Mouse (Mus musculus) adrenal gland, adult (tissue): ENCODE measurements around the gene Efna3.

Experiments
- DNase-seq, 2 experiments: peaks; one replicate each; pipeline ENCODE4 v3.0.0; 2022 to 2023; ENCODE audit warnings: low spot score in 1 of 2; ENCODE audit not compliant: inconsistent age in 2 of 2

The Efna3 gene

DNA sequence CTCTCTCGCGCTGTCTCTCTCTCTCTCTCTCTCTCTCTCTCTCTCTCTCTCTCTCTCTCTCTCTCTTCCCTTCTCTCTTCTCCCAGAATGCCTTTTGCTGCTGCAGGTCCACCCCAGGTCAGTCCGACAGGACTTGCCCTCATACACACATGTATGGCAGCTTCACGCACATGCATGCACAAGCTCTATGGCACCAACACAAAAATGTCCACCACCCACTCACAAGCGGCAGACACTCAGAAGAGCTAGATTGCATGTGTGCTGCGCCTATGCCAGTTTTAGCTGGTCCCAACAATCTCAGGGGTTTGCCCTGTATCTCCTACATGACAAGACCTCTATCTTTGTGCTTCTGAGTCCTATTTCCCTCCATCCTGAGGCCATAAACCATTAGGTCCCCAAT, 5.5 kb downstream of the Efna3 start:
- DNase-seq: no peak

GRCm38 (mm10) chr3:89316833-89317232, 5.9 kb downstream of the Efna3 start:
- DNase-seq: peak; percentile 81 to 95

GRCm38 (mm10) chr3:89315930-89316831, 6.6 kb downstream of the Efna3 start:
- peak in 1 of 2 experiments; percentile 41 for DNase-seq

DNA sequence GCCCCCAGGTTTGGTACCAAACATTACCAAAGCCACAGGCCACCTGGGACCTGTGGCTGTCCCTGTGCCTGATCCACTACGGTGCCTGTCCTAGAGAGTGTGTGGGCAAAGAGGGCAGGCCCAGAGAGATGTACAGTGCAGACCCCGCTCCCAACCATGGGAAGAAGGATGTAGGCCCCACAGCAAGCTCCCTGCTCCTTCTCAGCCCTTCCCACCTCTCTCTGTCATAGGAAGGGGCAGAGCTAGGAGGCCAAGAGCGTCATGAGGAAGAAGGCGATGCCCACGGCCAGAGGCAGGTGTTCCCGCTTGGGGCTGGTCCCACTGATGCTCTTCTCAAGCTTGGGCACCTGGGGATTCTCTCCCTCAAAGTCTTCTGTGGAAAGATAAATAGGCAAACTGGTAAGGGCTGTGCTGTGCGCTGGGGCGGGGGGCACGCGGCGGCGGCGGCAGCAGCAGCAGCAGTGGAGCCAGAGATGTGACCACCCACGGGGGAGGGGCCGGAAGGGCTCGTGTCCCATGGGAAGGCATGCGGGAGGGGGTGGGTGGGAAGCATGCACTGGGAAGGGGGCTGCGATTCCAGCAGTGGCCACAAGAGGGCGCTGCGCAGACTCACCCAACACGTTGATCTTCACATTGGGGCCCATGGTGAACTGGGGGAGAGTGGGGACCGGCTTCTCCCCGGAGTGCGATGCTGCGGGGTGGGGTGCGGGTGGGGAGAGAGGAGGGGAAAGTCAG, 7.4 kb downstream of the Efna3 start:
- DNase-seq: peak; percentile 62 to 87

DNA sequence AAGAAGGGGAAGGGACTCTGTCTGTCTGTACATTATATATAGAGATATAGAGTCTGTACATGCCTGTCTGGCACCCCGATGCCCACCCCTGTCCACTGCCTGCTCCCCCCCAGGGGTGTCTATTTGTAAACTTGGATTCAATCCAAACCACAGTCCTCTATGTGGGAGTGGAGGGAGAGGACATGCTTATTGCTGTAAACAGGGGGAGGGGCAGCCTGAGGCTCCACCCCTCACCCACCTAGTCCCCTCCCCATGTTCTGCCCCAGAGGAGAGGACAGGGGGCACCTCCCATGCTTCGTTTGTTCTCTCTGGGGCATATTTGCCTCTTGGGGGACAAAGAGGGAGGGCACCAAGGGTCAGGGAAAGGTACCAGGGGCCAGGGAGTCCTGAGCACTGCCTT, 8.0 kb downstream of the Efna3 start:
- DNase-seq: no peak

- no peak for DNase-seq
Observed at GRCm38 (mm10) chr3:89314340-89314739, 8.4 kb downstream of the Efna3 start.

GRCm38 (mm10) chr3:89308089-89308488, 14.7 kb downstream of the Efna3 start:
- DNase-seq: peak; percentile 72 to 90

GRCm38 (mm10) chr3:89305551-89306325, 17.0 kb downstream of the Efna3 start:
- no peak for DNase-seq

DNA sequence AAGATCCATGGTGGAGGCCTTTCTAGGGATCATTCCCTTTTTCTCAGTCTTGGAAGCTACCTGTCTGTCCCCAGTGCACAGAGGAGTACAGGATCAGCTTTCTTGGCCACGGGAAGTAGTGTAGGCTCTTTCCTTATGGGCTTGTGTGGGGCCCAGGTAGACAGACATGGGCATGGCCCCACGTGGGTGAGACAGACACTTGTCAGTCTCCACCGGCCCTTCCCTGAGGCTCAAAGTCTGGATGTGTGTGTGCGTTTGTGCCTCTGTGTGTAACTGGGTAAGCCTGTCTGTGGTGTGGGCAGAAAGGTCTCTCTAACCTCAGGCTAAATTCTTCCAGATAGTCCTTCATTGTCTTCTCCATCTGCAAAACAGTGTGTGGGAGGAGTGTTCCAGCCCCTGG, 17.7 kb downstream of the Efna3 start:
- DNase-seq: no peak

DNA sequence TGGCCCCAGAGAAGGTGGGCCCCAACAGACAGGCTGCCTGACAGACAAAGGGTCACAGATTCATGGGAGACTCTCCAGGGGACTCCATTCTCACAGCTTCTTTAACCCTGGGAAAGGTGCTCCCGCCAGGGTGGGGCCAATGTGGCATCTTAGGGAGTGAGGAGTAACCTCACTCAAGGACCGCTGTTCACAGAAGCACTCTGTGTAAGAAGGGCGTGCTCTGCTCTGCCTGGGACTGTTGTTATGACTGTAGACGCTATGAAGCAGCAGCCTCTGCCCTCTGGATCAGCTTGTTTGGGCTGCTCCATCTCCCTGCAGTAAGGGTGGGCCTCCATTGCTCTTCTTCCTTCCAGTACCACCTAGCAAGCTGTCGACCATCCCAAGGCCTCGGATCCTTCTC, 18.3 kb downstream of the Efna3 start:
- no peak for DNase-seq

DNA sequence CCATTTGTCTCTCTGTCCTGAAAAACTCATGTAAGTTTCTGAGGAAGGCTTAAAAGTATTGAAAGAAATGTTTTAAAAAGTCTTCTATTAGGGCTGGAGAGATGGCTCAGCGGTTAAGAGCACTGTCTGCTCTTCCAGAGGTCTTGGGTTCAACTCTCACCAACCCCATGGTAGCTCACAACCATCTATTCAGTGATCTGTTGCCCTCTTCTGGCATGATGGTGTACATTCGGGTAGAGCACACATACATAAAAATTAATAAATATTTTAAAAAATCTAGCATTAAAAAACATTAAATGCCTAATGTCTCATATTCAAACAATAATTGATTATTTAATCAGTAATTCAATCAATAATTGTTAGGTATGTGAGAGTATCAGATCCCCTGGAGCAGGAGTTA, 22.3 kb downstream of the Efna3 start:
- DNase-seq: no peak

GRCm38 (mm10) chr3:89300071-89300470, 22.7 kb downstream of the Efna3 start:
- DNase-seq: no peak

DNA sequence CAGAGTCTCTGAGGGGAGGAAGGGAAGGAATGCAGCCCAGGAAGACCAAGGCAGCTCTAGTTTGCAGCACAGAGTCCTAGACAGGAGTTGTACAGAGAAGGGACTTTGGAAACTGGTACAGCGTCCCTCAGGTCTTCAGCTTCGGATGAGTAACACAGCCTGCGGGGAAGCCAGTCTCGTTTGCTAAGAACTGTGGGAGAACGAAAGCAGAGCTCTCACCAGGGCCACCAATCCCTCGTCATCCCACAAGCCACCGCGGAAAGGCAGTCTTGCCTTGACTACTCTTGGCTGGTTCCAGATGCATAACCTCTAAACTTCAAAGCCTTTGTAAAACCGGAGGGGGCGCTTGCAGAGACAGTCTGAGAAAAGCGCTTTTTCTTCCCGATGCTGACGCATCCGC, 23.3 kb downstream of the Efna3 start:
- DNase-seq: peak; percentile 50 to 85

GRCm38 (mm10) chr3:89298908-89299307, 23.9 kb downstream of the Efna3 start:
- DNase-seq: no peak

DNA sequence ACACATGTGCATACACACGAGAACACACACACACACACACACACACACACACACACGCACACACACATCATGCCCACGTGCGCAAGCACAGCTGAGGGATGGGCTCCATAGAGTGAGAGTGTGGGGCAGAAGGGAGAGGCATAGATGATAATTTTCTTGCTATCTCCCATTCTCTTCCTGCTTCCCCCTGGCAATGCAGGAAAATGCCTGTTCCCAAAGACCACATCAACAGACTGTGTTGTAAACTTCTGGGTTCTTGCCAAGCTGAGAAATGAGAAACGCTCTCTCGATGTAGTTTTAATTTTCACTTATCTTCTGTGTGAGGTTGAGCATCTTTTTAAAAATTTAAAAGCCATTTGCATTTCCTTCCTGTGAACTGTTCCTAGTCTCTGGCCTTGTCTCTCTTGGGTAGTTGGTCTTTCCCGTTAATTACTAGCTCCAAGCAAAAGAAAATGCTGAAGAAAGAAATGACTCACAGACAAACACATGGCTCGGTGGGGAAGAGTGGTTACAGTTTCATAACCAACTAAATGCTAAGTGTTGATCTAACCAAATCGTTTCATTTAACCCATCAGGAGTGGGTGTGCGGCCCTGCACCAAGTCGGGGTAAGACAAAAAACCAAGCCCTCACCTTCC, 25.9 kb downstream of the Efna3 start:
- no peak for DNase-seq

DNA sequence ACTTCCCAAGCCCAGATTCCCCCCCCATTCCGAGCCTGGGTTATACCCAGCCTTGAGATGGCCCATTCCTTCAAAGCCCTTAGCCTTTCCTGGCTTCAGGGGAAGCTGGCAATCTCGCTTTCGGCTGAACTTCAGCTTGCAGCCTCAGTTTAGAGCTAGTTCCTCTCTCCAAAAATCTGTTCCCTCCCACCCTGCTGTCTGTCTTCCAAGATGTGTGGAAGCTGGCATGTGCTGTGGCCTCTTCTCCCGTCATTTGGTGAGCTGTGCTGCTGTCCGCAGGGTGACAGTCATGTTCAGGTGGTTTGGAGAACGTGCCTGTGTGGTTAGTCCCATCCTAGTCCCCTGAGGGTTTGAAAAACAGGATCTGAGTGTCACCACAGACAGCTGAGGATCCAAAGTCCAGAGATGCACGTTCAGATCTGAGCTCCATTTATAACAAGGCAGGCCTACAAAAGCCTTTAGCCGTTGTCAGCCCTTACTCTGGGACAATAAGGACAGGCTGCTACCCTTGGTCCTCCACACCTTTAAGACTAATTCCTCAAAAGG, 27.0 kb downstream of the Efna3 start:
- no peak for DNase-seq

GRCm38 (mm10) chr3:89294195-89294594, 28.6 kb downstream of the Efna3 start:
- DNase-seq: no peak

DNA sequence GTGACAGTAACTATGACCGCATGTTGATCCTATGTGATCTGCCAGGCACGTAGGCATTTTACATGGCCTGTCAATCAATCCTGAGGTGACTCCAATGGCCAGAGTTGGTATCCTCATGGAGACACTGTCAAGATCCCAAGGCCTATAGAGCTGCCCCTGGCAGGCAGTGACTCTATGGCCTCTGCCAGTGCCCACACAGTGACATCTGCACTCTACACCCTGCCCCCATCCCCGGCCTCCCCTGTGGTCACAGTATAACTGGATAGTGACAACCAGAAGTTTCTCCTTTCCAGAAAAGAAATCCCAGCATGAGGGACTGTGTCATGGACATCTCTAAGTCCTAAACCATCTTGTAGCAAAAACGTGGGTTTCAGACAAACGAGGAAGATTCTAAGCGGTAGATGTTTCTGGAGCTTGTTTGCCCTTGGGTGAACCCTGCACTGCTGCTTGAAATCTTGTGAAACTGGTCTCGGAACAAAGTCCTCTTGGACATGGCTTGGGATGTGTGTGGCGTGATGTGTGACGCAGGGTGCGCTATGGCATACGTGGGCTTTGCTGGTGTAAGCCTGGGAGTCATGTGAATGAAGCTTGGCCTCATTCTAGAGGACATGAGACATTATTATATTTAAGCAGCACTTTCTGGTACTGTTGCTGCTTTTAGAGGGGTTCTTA, 29.4 kb downstream of the Efna3 start:
- no peak for DNase-seq

- no peak for DNase-seq
Observed at GRCm38 (mm10) chr3:89292303-89292702, 30.5 kb downstream of the Efna3 start.

DNA sequence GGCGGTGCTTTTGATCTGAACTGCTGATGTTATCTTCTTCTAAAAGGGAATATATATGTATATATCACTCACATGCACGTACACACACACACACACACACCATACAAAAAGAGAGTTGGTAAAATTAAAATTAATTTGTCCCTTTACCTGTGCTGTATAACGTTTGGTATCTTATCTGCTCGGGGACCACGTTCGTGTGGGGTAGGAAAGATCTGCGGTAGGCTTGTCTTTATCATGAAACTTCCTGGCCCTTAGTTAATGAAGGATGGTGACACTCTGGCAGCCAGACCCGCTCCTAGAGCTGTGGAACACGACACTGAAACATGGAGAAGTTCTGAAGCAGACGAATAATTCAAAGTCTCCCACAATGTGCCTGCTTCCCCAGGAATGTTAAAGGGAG, 30.9 kb downstream of the Efna3 start:
- DNase-seq: no peak
